Mouse (Mus musculus) cerebellum, adult 2 months (tissue): Measurements from ENCODE around the gene Fcer2a.

ENCODE experiments used
- CTCF ChIP-seq: fragments of 200-500 bp; IDR thresholded peaks from 2 replicates; pipeline ENCODE4 v1.5.1; 2011; ENCODE audit warnings: low read depth, mild to moderate bottlenecking, control low read depth, low read length, moderate library complexity, borderline replicate concordance; ENCODE audit not compliant: insufficient read depth
- POLR2A ChIP-seq: fragments of 200-500 bp; IDR thresholded peaks from 2 replicates; pipeline ENCODE4 v1.6.1; 2011; ENCODE audit warnings: low read length, control low read depth, borderline replicate concordance; ENCODE audit not compliant: insufficient read depth

DNA sequence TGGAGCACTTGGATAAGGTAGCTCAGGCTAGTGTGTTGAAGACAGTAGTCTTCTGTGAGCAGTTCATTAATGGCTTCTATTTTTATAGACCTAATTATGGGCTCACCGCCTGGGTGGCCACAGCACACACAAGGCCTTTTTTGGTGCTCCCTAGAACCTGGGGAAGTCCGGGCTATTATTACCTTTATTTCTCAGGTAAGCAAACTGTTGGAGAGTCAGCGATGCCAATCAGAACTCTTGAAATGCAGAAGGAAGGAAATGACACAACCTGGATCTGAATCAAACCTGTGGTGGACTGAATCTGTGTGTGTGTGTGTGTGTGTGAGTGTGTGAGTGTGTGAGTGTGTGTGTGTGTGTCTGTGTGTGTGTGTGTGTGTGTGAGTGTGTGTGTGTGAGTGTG lies at the start of gene Fcer2a:
- TF ChIP-seq CTCF (no peak), POLR2A (no peak)
